Mouse (Mus musculus): Measurements from ENCODE around the gene Axl.

Gene Axl

DNA sequence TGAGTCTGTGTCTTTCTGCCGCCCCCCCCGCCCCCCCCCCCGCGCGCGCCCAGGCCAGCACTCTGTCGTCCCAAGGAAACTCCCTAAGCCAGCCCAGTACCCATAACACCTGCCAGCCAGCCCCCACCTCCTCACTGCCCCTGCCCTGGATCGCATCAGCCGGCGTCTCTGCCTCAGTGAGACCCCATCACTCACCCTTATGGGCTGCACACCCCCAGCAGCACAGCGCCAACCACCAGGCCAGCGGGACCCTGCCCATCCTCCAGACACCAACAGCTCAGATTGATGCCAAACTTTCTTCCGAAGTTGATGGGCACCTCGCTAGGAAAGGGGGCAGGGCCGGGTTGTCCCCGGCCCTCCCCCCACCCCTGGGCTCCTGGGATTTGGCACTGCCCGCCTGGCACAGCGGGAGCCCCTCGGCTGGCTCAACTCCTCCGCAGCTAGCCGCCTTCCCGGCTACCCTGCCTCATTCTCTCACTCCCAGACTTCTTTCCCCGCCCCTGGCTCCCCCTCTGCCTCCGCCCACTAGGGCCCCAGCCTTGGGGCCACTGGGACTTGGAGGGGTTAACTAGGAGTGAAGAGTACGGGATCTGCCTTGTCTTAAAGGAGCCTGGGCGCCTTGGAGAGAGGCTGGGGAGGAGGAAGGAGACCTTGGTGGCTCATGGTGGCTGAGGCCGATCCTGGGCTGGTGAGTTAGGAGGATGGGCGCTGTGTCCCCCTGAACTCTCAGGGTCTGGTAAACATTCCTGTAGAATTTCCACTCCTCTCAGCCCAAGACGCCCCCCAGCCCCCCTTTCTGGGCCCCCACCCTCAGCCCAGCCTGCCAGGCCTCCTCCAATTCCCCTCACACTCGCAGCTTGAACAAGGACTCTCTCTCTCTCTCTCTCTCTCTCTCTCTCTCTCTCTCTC is at the start of gene Axl:
Gene Axl, minus strand, starts transcription at position 486 of the 909 bp plus-strand sequence.
- DNase-seq (ENCODE audit: inconsistent ontology term), result peak; percentile 96

- DNase-seq (ENCODE audit: inconsistent ontology term), result no peak
Measured at GRCm38 (mm10) chr7:25835188-25835891, 46.8 kb upstream of the Axl start.

DNA sequence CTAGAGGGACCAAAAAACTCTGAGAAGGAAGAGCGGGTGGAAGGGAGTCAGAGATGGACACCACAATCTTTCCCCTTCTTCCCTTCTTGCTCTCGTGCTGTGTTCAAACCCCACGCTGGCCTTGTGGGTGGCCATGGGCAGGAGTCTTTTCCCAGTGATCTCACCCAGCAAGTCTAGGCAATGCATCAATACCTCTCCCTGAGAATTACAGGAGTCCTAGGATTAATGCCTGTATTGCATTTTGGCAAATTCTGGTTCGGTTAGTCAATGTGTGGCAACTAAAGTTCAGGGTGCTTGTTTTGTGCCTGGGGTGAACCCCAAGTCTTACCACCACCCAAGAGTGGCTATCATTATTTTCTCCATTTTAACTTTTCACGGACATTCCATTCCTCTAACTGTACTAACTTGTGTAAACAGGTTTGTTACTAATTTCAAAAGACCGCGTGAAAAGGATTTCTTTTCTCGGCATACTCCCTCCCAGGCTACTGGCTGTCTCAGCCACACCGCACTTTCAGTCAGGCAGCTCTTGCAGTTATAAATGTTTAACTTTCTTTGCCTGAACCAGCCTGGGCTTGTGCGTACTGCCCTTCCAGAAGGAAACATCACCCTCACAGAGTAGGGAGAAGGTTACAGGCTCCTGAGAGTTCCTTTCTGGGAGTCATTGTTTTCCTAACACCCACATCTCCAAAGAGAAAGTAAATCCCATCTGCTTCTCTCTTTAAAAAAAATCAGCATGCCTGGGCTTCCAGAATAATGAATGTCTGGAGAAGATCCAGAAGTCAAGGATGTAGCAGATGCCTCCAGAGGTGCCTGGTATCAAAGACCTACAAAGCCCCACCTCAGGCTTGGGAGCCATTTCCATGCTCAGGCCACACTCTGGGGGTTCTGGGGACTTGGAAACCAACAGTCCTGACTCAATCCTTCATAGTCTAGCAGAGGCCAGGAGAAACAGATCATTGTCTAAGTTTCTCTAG is 43.3 kb upstream of the Axl start:
- no peak for DNase-seq (ENCODE audit: inconsistent ontology term)

DNA sequence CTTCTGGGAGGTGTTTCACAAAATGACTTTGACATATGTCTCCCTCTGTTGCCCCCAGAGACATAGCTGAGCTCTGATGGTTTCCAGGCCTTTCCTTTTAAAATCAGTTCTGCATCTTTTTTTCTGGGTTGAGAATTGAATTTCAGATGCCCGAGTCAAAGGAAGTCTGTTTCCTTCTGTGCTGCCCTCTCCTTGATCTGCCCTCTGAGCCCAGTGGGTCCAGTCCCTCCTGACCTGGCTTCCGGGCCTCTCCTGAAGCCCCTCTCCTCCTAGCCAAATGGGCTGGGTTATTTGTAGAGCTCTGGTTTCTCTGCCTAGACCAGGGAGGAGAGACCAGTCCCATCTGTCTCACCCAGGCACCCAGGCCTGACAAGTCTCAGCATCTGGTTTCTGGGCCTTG is 41.7 kb upstream of the Axl start:
- DNase-seq (ENCODE audit: inconsistent ontology term), result no peak

DNA sequence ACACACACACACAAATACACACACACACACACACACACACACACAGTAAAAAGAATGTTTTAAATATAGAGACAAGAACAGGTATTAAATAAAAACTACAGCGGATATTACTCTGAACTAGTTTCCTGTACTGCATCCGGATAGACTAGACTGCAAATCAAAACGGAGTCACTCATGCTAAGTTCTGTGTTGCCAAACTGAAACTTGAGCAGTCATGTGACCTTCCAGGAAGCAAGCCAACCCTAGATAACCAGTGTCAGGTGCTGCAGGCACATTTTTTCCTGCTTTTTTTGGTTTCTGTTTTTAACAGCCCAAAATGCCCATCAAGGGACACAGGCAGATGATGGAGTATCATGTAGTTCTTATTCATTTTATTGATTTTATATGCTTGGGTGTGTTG is 38.7 kb upstream of the Axl start:
- peak; percentile 57 for DNase-seq (ENCODE audit: inconsistent ontology term)

- DNase-seq (ENCODE audit: inconsistent ontology term), result no peak
Measured at GRCm38 (mm10) chr7:25826029-25826428, 37.5 kb upstream of the Axl start.

DNA sequence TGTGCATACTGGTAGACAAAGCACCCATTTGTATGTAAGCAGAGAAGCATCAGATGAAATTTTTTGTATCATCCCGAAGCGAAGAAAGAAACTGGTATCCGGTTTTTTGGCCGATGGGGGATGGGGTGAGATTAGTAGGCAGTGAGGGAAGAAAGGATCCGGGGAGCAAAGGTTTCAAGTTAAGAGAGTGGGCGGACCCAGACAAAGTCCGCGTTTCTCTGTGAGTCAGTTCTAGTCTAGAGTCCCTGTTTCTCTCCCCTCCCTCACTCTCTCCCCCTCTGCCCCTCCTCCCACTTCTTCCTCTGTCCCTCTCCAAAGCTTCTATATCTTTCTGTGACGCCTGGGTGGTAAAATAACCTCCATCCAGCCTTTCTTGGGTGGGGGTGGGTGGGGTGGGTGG is 36.5 kb upstream of the Axl start:
- no peak for DNase-seq (ENCODE audit: inconsistent ontology term)

DNA sequence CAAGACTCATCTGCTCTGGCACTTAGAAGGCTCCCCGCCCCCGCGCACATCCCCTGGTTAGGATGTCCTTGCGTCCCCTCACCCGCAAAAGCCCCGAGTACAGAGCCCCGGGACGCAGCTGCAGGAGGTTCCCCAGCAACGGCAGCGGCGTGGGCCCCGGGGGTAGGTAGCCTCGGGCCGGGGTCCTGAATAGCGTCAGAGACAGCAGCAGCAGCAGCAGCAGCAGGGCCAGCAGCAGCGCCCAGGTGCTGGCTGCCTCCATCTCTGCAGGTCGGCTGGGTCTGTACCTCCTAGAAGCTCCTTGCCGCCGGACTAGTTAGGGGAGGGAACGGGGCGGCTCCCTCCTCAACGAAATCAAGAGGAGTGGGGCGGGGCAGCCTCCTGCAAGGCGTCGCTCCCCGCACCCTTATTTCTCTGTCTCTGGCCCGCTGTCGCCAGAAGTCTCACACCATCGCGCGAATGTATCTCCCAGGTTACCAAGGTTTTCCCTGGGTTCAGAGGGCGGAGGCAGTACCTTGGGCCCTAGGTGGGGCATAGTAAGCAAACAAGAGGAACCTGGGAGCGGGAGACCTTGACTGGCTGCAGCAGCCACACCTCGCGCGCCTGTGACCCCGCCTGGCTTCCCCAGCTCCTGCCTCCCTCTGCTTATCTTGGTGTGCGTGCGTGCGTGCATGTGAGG is 27.9 kb upstream of the Axl start, which contains the start of gene Cyp2s1:
Gene Cyp2s1, minus strand, starts transcription at position 673 of the 679 bp plus-strand sequence.
- no peak for DNase-seq (ENCODE audit: inconsistent ontology term)

DNA sequence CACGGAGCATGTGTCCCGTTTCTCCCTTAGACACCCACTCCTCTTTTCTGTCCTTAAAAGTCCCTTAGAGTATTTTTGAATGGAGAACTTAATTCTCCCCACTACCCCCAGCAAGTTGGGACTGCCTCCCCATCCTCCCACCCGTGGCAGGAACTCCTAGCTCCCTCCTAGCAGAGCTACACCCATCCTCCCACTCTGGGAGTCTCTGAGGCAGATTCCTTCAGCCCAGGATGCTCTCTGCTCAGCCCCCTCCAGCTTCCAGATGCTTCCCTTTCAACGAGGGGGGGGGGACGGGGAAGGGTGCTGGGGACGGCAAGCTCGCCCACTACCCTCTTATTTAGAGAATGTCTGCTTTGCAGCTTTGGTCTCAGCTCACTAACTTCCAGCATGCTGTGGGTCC is 27.1 kb upstream of the Axl start:
- DNase-seq (ENCODE audit: inconsistent ontology term), result no peak

GRCm38 (mm10) chr7:25814711-25815110 is 26.2 kb upstream of the Axl start:
- DNase-seq (ENCODE audit: inconsistent ontology term), result no peak

DNA sequence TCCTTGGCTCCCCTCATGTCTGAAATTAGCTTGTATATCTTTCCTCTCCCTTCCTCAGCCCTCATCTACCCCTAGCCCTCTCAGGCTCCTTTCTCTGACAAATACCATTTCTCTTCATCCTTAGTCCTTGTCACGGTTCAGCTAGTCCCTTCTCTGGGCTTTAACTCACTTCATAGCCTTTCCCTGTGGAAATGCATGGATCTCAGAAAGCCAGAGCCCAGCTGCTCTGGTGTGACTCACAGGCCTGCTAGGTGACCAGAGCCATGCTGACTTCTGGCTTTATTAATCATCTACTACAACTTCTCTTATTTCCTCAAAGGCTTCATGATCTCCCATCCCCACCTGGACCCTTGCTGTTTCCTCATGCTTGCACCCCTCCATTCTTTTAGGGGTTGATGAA is 23.7 kb upstream of the Axl start:
- no peak for DNase-seq (ENCODE audit: inconsistent ontology term)

GRCm38 (mm10) chr7:25811716-25812115 is 23.2 kb upstream of the Axl start:
- no peak for DNase-seq (ENCODE audit: inconsistent ontology term)

- peak; percentile 82 for DNase-seq (ENCODE audit: inconsistent ontology term)
Measured at GRCm38 (mm10) chr7:25805631-25806343, 17.3 kb upstream of the Axl start.

- DNase-seq (ENCODE audit: inconsistent ontology term), result no peak
Measured at GRCm38 (mm10) chr7:25804792-25805191, 16.3 kb upstream of the Axl start.

DNA sequence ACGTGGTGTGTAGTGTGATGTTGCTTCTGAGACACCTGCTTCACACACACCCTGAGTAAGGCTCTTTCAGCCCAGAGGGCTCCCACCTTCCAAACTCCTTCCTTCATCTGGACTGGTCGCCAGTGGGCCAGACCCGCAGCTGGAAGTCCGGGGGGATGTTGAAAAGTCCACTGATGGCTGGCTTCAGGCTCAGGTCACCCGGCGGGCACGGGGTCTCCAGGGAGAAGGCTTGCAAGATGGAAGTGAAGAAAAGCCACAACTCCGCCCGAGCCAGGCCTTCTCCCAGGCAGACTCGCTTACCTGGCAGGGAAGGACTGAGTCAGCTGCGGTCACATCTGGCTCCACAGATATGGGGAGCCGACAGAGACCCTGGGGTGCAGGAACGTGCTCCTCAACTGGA is 15.0 kb upstream of the Axl start:
- no peak for DNase-seq (ENCODE audit: inconsistent ontology term)

DNA sequence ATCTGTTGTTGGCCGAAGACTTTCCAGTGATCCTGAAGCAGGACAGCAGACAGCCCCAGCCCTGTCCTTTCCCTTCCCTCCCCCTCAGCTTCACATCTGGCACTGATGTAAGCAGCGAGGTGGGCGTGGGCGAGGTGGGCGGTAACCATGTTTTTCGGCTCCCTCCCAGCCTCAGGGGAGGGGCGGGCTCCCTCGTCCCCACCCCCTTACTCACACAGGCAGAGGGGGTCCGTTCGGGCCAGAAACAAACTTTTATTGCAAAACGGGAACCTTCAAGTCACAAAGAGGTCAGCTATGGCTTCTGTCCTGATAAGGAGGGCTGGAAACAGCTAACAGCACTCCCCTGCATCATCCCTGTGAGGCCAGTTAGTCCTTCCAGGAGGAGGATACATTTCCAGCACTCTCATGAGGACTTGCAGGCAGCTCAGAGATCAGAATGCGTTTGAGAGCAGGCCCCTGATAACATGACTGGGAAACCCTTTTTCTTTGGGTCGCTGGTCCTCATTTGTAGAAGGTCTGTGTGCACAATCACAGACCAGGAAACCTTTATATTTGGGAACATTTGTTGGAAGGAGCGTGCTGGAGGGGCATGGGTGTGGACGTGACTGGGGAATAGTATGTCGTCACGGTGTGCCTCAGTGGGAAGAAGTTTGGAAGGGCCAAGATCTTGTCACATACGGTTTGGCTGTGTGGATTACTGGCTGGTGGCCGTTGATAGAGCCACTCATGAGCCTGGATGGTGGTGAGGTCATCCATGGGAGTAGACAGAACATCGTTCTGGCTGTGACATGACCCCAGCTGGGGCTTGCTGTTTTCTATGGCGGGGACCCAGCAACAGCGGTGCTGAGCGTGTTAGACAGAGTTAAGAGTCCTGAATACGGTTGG is 14.0 kb upstream of the Axl start:
- DNase-seq (ENCODE audit: inconsistent ontology term), result peak; percentile 43

DNA sequence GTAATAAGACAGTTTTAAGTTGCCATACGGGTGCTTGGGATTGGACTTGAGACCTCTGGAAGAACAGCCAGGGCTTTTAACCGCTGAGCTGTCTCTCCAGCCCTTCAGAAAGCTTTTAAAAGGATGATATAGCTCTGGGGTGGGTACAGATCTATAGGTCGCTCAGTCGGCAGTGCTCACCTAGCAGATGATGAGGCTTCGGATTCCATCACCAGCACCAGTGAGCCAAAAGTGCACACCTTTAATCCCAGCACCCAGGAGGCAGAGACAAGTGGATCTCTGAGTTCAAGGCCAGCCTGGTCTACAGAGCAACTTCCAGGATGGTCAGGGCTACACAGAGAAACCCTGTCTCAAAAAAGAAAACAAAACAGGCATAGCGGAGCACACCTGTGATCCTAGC is 12.5 kb upstream of the Axl start:
- DNase-seq (ENCODE audit: inconsistent ontology term), result no peak

GRCm38 (mm10) chr7:25799369-25799768 is 10.9 kb upstream of the Axl start:
- no peak for DNase-seq (ENCODE audit: inconsistent ontology term)

DNA sequence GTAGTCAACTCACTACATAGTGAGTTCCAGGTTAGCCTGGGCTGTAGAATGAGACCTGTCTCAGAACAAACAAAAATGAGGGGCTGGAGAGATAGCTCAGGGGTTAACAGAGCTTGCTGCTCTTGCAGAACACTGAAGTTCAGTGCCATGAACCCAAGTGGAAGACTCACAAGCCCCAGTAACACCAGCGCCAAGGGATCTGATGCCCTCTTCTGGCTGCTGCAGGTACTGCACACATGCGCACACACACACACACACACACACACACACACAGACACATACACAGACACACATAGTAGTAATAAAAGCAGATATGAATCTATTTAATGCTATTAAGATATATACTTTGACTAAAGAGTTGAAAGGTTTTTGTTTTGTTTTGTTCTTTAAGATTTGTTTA is 10.0 kb upstream of the Axl start:
- no peak for DNase-seq (ENCODE audit: inconsistent ontology term)

DNA sequence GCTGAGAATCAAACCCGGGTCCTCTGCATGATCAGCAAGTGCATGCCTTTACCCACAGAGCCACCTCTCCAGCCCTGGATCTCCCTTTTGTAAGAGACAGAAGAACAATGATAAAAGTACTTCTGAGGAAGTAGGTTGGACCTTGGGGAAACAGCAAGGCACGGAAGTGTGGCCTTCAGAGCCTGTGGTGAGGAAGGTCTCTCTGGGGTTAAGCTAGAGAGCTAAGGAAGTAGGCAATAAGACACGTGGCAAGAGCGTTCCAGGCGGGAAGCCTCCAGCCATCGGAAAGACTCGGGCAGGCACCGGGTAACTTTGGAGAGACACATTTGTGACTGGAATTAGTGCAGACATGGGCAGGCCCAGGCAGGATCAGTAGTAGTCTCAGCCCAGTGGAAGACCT is 6.3 kb upstream of the Axl start:
- no peak for DNase-seq (ENCODE audit: inconsistent ontology term)
